In genomic region chr12:108271351-108272142, GRCm38 (mm10) we compare ENCODE assay signal across 8 mouse cellular contexts. TPM values are rescaled to one million over a fixed set of nuclear protein-coding genes. Genes with fewer than 3 reads are reported as not detected.
A peak's percentile ranks its signal among the peaks of the same experiment; 100 is the strongest.
DNase-seq lines count a peak whose midpoint lies in the region; ATAC-seq and TF ChIP-seq lines count a peak whose summit lies in the region.

No protein-coding gene starts in this region.

- H3K4me3 ChIP-seq in liver, embryonic 11.5 days (ENCODE audit: low read depth, low read length): peak overlapping the region; percentile 14
- peak overlapping the region; percentile 76 for H3K4me3 ChIP-seq in hindbrain, postnatal 0 days (ENCODE audit: low read length)
- H3K4me3 ChIP-seq in neural tube, embryonic 14.5 days (ENCODE audit: low read depth, low read length): peak overlapping the region; percentile 88

- no peak overlapping the region for H3K9ac ChIP-seq in liver, embryonic 11.5 days (ENCODE audit: low read depth, low read length)
- H3K9ac ChIP-seq in hindbrain, postnatal 0 days (replicated peaks; ENCODE audit: low read length): peak overlapping the region; percentile 37
- 0 out of 2 replicates have a peak overlapping the region, but pooled peaks have one; percentile 7 for H3K9ac ChIP-seq in neural tube, embryonic 14.5 days (replicated peaks; ENCODE audit: low read depth, low read length)

- peak overlapping the region; percentile 96 for H3K4me2 ChIP-seq in liver, embryonic 11.5 days
- peak overlapping the region; percentile 79 for H3K4me2 ChIP-seq in hindbrain, postnatal 0 days (ENCODE audit: low read depth, low read length)
- peak overlapping the region; percentile 84 for H3K4me2 ChIP-seq in neural tube, embryonic 14.5 days (ENCODE audit: low read depth, low read length)

- no peak for TF ChIP-seq CTCF in hindbrain, postnatal 0 days (IDR thresholded peaks at IDR 0.05; ENCODE audit: low read depth)

- peaks cover 2% of the 10 kb centered on the region for H3K27me3 ChIP-seq in liver, embryonic 11.5 days (replicated peaks; ENCODE audit: control insufficient read depth, insufficient read depth, low read length)
- H3K27me3 ChIP-seq in hindbrain, postnatal 0 days (ENCODE audit: insufficient read depth, low read length): no peaks in the 10 kb centered on the region
- H3K27me3 ChIP-seq in neural tube, embryonic 14.5 days (ENCODE audit: control insufficient read depth, insufficient read depth, low read length): no peaks in the 10 kb centered on the region

- no peak for ATAC-seq in liver, embryonic 11.5 days (replicated peaks; ENCODE audit: low FRiP score)
- no peak for ATAC-seq in hindbrain, postnatal 0 days
- no peak for ATAC-seq in neural tube, embryonic 14.5 days (ENCODE audit: low read depth)
- ATAC-seq in megakaryocyte-erythroid progenitor cell, adult 5-6 weeks (replicated peaks; ENCODE audit: low FRiP score, low TSS enrichment, poor library complexity, severe bottlenecking): no peak

- peak; percentile 65 for DNase-seq in cerebellum, adult 11-12 months
- DNase-seq in cerebellum, adult 11 months: no peak
- DNase-seq in liver, embryonic 11.5 days (ENCODE audit: low spot score): no peak
- DNase-seq in liver: no peak
- DNase-seq in hindbrain, postnatal 0 days (ENCODE audit: low spot score): no peak
- no peak for DNase-seq in adrenal gland, adult 18-20 months (ENCODE audit: low spot score in 2 of 2)

- peak overlapping the region; percentile 52 for H3K27ac ChIP-seq in liver, embryonic 11.5 days (ENCODE audit: low read depth, low read length)
- 0 out of 2 replicates have a peak overlapping the region, but pooled peaks have one; percentile 11 for H3K27ac ChIP-seq in hindbrain, postnatal 0 days
- H3K27ac ChIP-seq in neural tube, embryonic 14.5 days (ENCODE audit: low read depth, low read length): peak overlapping the region; percentile 44; the same call in 1 of the 2 replicates

- peaks cover 68% of the 10 kb centered on the region for H3K4me1 ChIP-seq in liver, embryonic 11.5 days (replicated peaks; ENCODE audit: control insufficient read depth, insufficient read depth, low read length)
- H3K4me1 ChIP-seq in hindbrain, postnatal 0 days (ENCODE audit: insufficient read depth, low read length): peaks cover 33% of the 10 kb centered on the region
- H3K4me1 ChIP-seq in neural tube, embryonic 14.5 days (ENCODE audit: control insufficient read depth, insufficient read depth, low read length): peaks cover 62% of the 10 kb centered on the region

- H3K9me3 ChIP-seq in liver, embryonic 11.5 days (ENCODE audit: control insufficient read depth, low read length): no peaks in the 10 kb centered on the region
- no peaks in the 10 kb centered on the region for H3K9me3 ChIP-seq in hindbrain, postnatal 0 days (ENCODE audit: low read length)
- H3K9me3 ChIP-seq in neural tube, embryonic 14.5 days (ENCODE audit: control insufficient read depth, low read length): no peaks in the 10 kb centered on the region

- WGBS in liver, embryonic 11.5 days: 63% methylated on average over 16 of the region's 16 CpGs
- whole genome bisulfite sequencing in hindbrain, postnatal 0 days: 48% methylated on average over 16 of the region's 16 CpGs
- WGBS in neural tube, embryonic 14.5 days: 64% methylated on average over 16 of the region's 16 CpGs

- H3K36me3 ChIP-seq in liver, embryonic 11.5 days (ENCODE audit: control insufficient read depth, insufficient read depth, low read length): no peaks in the 10 kb centered on the region
- no peaks in the 10 kb centered on the region for H3K36me3 ChIP-seq in hindbrain, postnatal 0 days (ENCODE audit: insufficient read depth, low read length)
- no peaks in the 10 kb centered on the region for H3K36me3 ChIP-seq in neural tube, embryonic 14.5 days (ENCODE audit: control insufficient read depth, insufficient read depth, low read length)

RNA-seq across cellular contexts. Expression of gene Ccdc85c, which starts 3.7 kb away (rescaled TPM):
- polyA plus RNA-seq in liver, embryonic 11.5 days (2014; fragmentation: Nextera tagmentation; extraction: Ambion mirVana): 5.9 and 7.4 TPM in 2 replicates
- total RNA-seq in hindbrain, postnatal 0 days (2014; rRNA removed): 86.3 and 94.7 TPM in 2 replicates
- polyA plus RNA-seq in hindbrain, postnatal 0 days (2015; fragmentation: Nextera tagmentation; extraction: Ambion mirVana): 16.9 and 17.0 TPM in 2 replicates
- 15.3 and 17.3 TPM in 2 replicates for polyA plus RNA-seq in neural tube, embryonic 14.5 days (2014; fragmentation: Nextera tagmentation; extraction: Ambion mirVana)
- 10 to 100 TPM; 21.3 to 22.9 TPM for total RNA-seq in adrenal gland, adult 18-20 months (2021)
- total RNA-seq in megakaryocyte-erythroid progenitor cell, adult 5-6 weeks (2014; fragmentation: Nextera tagmentation): 1.3 TPM in 1 of 2 replicates, not detected in the other
- 0.42 and 1.3 TPM in 2 replicates for total RNA-seq in megakaryocyte-erythroid progenitor cell, adult 5-6 weeks (2017)

RNA-seq across cellular contexts. Expression of gene Hhipl1, which starts 34.5 kb away (rescaled TPM):
- 0.14 TPM in 1 of 2 replicates, not detected in the other for polyA plus RNA-seq in liver, embryonic 11.5 days (2014; fragmentation: Nextera tagmentation; extraction: Ambion mirVana)
- total RNA-seq in hindbrain, postnatal 0 days (2014; rRNA removed): 10.2 and 10.8 TPM in 2 replicates
- polyA plus RNA-seq in hindbrain, postnatal 0 days (2015; fragmentation: Nextera tagmentation; extraction: Ambion mirVana): 2.8 and 3.2 TPM in 2 replicates
- 2.0 and 2.3 TPM in 2 replicates for polyA plus RNA-seq in neural tube, embryonic 14.5 days (2014; fragmentation: Nextera tagmentation; extraction: Ambion mirVana)
- 1 to 10 TPM in 1 of 2 experiments, under 1 TPM in 1; 0.89 to 1.4 TPM for total RNA-seq in adrenal gland, adult 18-20 months (2021)
- not detected in 2 replicates for total RNA-seq in megakaryocyte-erythroid progenitor cell, adult 5-6 weeks (2014; fragmentation: Nextera tagmentation)
- not detected in 2 replicates for total RNA-seq in megakaryocyte-erythroid progenitor cell, adult 5-6 weeks (2017)

Comparison
In these comparisons a context has a peak if more than half of its experiments do, and no peak if none do; other contexts are left out.
1. H3K4me3 ChIP-seq: peak in every context shown above with its lines; median percentile 88 in neural tube, embryonic 14.5 days; 76 in hindbrain, postnatal 0 days; 14 in liver, embryonic 11.5 days.
2. RNA of gene Ccdc85c, which starts 3.7 kb away (total RNA-seq): 86.3 to 94.7 TPM in hindbrain, postnatal 0 days and 21.3 to 22.9 TPM in adrenal gland, adult 18-20 months; 0.42 to 1.3 TPM in megakaryocyte-erythroid progenitor cell, adult 5-6 weeks; every median in the first group is over 4 times any median in the second.
3. Peak in every context shown above with its lines, with median percentiles within 50 percentile points of each other: H3K27ac ChIP-seq and H3K4me2 ChIP-seq.